Mouse (Mus musculus): Measurements from ENCODE around the gene Gm7075.

GRCm38 (mm10) chr10:63381498-63382280 lies 39.9 kb downstream of the Gm7075 start, which contains the start of gene Sirt1:
- no peak for TF ChIP-seq CTCF (IDR thresholded peaks at IDR 0.05; ENCODE audit: insufficient read depth, low read depth, low read length)
- TF ChIP-seq POLR2A (IDR thresholded peaks at IDR 0.05; ENCODE audit: insufficient read depth, low read depth, low read length): no peak

All from olfactory bulb, adult 2 months (tissue).